Mouse (Mus musculus) neural tube, embryonic 15.5 days (tissue): ENCODE measurements around the gene Sf3b4. TPM values are rescaled to one million over a fixed set of nuclear protein-coding genes. Genes with fewer than 3 reads are reported as not detected.

Experiments
- ATAC-seq: fragments of 200-750 bp; cut with Nextera tagmentation; 2 replicates; pipeline ENCODE4 v1.8.0; 2017; ENCODE audit warnings: mild to moderate bottlenecking, moderate TSS enrichment, moderate library complexity; ENCODE audit not compliant: low FRiP score
- H3K27ac ChIP-seq: fragments of 300-500 bp; sonication (generic); replicated peaks from 2 replicates; pipeline ENCODE4 v1.5.1; 2015; ENCODE audit warnings: mild to moderate bottlenecking, inconsistent platforms
- H3K27me3 ChIP-seq: fragments of 300-500 bp; sonication (generic); replicated peaks from 2 replicates; pipeline ENCODE4 v1.6.1; 2015; ENCODE audit warnings: inconsistent platforms
- H3K36me3 ChIP-seq: fragments of 300-500 bp; sonication (generic); 2 replicates; pipeline ENCODE4 v1.6.1; 2015; ENCODE audit warnings: inconsistent platforms
- H3K4me1 ChIP-seq: fragments of 300-500 bp; sonication (generic); 2 replicates; pipeline ENCODE4 v1.6.1; 2015; ENCODE audit warnings: inconsistent platforms
- H3K4me2 ChIP-seq: fragments of 300-500 bp; sonication (generic); 2 replicates; pipeline ENCODE4 v1.6.1; 2015; ENCODE audit warnings: inconsistent platforms, mild to moderate bottlenecking, moderate library complexity
- H3K4me3 ChIP-seq: fragments of 300-500 bp; sonication (generic); replicated peaks from 2 replicates; pipeline ENCODE4 v1.5.1; 2015; ENCODE audit warnings: mild to moderate bottlenecking, inconsistent platforms
- H3K9ac ChIP-seq: fragments of 300-500 bp; sonication (generic); replicated peaks from 2 replicates; pipeline ENCODE4 v1.6.1; 2015; ENCODE audit warnings: mild to moderate bottlenecking, inconsistent platforms
- H3K9me3 ChIP-seq: fragments of 300-500 bp; sonication (generic); replicated peaks from 2 replicates; pipeline ENCODE4 v1.6.1; 2016; ENCODE audit warnings: inconsistent platforms
- WGBS: fragments of 180-500 bp; shearing (Covaris S2); methylation state at CpG from one replicate; pipeline ENCODE4 v1.1.7; 2015; ENCODE audit warnings: mixed read lengths; 5-methylcytosine and 5-hydroxymethylcytosine counted together
- polyA plus RNA-seq: library from polyadenylated mRNA; unstranded; fragments of >200 nt; fragmentation: Nextera tagmentation; extraction: Ambion mirVana; gene quantifications from 2 replicates; pipeline ENCODE4 v1.2.1, GENCODE M21; 2015

The Sf3b4 gene
- polyA plus RNA-seq, 1 experiment from 2014 or later = 127 TPM

DNA sequence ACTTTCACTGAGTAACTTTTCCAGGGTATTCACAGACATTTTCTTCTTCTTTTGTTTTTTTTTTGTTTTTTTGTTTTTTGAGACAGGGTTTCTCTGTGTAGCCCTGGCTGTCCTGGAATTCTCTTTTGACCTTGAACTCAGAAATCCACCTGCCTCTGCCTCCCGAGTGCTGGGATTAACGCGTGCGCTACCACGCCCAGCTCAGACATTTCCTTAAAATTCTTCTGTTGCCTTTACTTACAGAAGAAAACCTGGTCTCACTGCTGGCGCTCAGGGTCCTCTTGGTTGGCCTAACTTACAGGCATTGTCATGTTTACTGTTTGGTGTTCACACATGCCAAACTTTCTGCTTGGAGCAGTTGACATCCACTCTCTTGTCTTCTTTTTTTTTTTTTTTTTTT is 3.1 kb downstream of the Sf3b4 start:
- no peaks in the 10 kb centered on the region for H3K27me3 ChIP-seq
- 98% methylated on average over 6 of the region's 6 CpGs for WGBS
- H3K36me3 ChIP-seq = peaks cover 46% of the 10 kb centered on the region
- H3K4me1 ChIP-seq = peaks cover 46% of the 10 kb centered on the region
- H3K4me2 ChIP-seq = no peak overlapping the region
- no peak for ATAC-seq
- no peak overlapping the region for H3K4me3 ChIP-seq
- no peaks in the 10 kb centered on the region for H3K9me3 ChIP-seq
- H3K27ac ChIP-seq = no peak overlapping the region
- no peak overlapping the region for H3K9ac ChIP-seq

DNA sequence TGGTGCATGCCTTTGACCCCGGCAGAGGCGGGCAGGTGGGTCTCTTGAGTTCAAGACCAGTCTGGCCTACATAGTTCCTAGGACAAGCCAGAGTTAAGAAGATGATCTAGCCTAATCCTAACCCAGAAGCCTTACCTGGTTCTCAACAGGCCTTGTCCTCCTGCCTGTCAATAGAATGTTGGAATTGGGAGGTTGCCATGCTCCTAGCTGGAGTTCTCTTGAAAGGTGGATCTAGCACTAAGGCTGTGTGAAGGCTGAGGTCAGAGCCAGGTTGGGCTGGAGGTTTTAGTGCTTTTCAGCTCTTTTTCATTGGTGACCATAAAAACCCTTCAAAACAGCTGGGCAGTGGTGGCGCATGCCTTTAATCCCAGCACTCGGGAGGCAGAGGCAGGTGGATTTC is 6.3 kb downstream of the Sf3b4 start:
- no peaks in the 10 kb centered on the region for H3K27me3 ChIP-seq
- peaks cover 48% of the 10 kb centered on the region for H3K4me1 ChIP-seq
- H3K27ac ChIP-seq = no peak overlapping the region
- 94% methylated on average over 4 of the region's 4 CpGs for WGBS
- no peaks in the 10 kb centered on the region for H3K9me3 ChIP-seq
- ATAC-seq = no peak
- peaks cover 46% of the 10 kb centered on the region for H3K36me3 ChIP-seq
- H3K9ac ChIP-seq = no peak overlapping the region
- H3K4me3 ChIP-seq = no peak overlapping the region
- no peak overlapping the region for H3K4me2 ChIP-seq

GRCm38 (mm10) chr3:96178902-96179301 is 6.8 kb downstream of the Sf3b4 start:
- no peak for ATAC-seq
- no peak overlapping the region for H3K4me2 ChIP-seq
- no peak overlapping the region for H3K4me3 ChIP-seq
- no peak overlapping the region for H3K27ac ChIP-seq
- no peaks in the 10 kb centered on the region for H3K9me3 ChIP-seq
- 86% methylated on average over 2 of the region's 2 CpGs for WGBS
- no peaks in the 10 kb centered on the region for H3K27me3 ChIP-seq
- H3K36me3 ChIP-seq = peaks cover 45% of the 10 kb centered on the region
- peaks cover 47% of the 10 kb centered on the region for H3K4me1 ChIP-seq
- H3K9ac ChIP-seq = no peak overlapping the region

GRCm38 (mm10) chr3:96179531-96179930 is 7.4 kb downstream of the Sf3b4 start:
- Histone ChIP-seq H3K9ac (no peak overlapping the region), H3K4me3 (no peak overlapping the region), H3K9me3 (no peaks in the 10 kb centered on the region), H3K27me3 (no peaks in the 10 kb centered on the region), H3K36me3 (peaks cover 39% of the 10 kb centered on the region), H3K27ac (no peak overlapping the region), H3K4me2 (no peak overlapping the region), H3K4me1 (peaks cover 42% of the 10 kb centered on the region)
- no peak for ATAC-seq
- WGBS = 60% methylated on average over 4 of the region's 4 CpGs

DNA sequence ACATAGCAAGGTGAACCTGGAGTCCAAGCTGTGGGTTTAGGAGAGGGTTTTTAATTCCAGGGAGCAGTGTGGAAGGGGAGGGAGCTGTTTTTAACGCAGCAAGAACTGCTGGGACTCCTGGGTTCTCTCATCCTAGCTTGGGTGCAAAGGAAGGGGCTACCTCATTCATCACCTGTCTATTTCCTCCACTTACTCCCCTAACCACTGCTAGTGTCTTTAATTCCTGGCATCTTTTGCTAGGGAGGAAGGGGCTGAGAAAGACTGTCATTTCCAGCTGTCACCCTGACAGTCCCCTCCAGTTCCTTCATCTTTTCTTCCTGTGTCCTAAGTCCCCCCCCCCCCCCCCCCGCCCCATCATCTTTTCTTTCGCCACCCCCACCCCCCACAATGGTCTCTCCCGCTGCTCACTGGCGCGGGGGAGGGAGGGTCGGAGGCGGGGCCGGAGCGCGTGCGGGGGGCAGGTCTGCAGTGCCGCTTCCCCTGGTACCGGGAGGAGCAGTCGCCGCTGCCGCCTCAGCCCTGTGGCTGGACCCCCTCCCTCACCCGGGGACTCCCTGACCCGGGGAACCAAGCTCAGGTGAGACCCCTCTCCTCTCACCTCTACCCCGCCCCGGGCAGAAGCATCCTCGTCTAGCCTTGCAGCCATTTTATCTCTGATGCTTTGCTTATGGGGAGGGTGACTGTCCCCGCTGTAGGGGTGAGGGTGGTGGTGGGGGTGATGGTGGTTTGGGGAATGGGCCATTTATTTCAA is 8.8 kb downstream of the Sf3b4 start, which contains the start of gene Sv2a:
Gene Sv2a, plus strand, starts transcription at position 425 of the 751 bp plus-strand sequence.
- peak; percentile 82 for ATAC-seq
- Histone ChIP-seq H3K4me2 (peak within 1 kb of the TSS; percentile 65), H3K27ac (peak within 1 kb of the TSS; percentile 91), H3K36me3 (peaks cover 38% of the 10 kb centered on the region), H3K4me3 (peak within 1 kb of the TSS; percentile 62), H3K9ac (peak within 1 kb of the TSS; percentile 83), H3K27me3 (no peaks in the 10 kb centered on the region), H3K9me3 (no peaks in the 10 kb centered on the region), H3K4me1 (peaks cover 40% of the 10 kb centered on the region)
- WGBS = under 1% methylated on average over 20 of the region's 23 CpGs

DNA sequence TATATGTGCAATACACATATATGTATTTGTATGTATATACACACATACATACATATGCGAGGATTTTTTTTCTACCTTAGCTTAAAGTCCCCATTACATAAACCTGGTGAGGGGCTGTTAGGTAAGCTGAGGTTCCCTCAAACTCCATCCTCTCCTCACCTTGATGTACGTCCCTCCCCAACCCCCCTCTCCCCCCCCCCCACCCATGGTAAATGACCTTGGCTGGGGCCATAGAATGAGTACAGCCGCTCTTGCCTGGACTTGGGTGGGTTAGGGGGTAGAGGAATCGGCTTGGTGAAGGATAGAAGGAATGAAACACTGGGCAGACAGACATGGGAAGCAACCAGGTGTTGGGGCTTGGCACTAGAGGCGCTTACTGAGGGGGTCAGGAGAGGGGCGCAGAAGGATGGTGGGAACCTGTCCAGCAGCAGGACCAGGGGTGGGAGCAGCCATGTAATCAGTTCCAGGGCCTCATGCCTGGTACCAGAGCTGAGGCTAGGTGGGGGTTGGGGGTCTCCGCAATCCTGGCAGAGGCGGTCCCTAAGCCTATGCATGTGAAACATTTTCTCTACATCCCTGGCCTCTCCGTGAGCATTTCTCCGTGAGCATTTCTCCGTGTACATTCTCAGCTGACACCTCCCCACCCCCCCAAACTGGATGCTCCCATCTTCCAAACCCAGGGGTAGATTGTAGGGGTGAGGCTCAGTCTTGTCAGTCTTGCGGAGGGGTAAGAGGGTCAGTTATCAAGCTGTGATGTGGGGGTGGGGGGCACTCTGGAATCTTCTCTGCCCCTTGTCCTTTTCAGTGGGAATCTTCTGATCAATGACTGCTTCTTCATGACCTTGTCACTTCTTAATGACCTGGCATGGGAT is 9.6 kb downstream of the Sf3b4 start:
- ATAC-seq = peak; percentile 58
- Histone ChIP-seq H3K9ac (peak overlapping the region; percentile 83), H3K36me3 (peaks cover 35% of the 10 kb centered on the region), H3K27me3 (no peaks in the 10 kb centered on the region), H3K27ac (peak overlapping the region; percentile 91), H3K4me2 (peak overlapping the region; percentile 65), H3K4me3 (peak overlapping the region; percentile 62), H3K4me1 (peaks cover 36% of the 10 kb centered on the region), H3K9me3 (no peaks in the 10 kb centered on the region)
- 27% methylated on average over 12 of the region's 12 CpGs for WGBS

DNA sequence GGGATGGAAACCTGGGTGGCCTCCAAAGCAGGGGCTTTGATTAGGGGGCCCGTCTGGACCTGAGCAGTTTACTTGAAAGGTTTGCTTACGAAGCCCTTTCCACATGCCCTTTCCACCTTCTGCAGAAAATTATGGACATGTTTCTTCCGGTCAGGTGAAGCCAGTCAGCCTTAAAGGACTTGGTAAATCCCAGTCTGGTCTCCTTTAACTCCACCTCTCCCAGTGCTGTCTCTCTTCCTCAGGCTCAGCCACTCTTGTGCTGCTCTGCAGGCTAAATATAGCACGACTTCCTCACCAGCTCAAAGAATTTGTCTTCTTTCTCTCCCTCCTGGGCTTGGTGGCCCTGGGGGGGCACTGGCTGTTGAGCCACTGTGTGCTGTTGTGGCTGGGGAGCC is 10.2 kb downstream of the Sf3b4 start:
- no peaks in the 10 kb centered on the region for H3K27me3 ChIP-seq
- H3K9ac ChIP-seq = peak overlapping the region; percentile 83
- WGBS = 26% methylated on average over 4 of the region's 4 CpGs
- H3K27ac ChIP-seq = peak overlapping the region; percentile 91
- H3K4me3 ChIP-seq = peak overlapping the region; percentile 62
- no peaks in the 10 kb centered on the region for H3K9me3 ChIP-seq
- peaks cover 36% of the 10 kb centered on the region for H3K4me1 ChIP-seq
- H3K36me3 ChIP-seq = peaks cover 39% of the 10 kb centered on the region
- ATAC-seq = no peak
- peak overlapping the region; percentile 65 for H3K4me2 ChIP-seq

DNA sequence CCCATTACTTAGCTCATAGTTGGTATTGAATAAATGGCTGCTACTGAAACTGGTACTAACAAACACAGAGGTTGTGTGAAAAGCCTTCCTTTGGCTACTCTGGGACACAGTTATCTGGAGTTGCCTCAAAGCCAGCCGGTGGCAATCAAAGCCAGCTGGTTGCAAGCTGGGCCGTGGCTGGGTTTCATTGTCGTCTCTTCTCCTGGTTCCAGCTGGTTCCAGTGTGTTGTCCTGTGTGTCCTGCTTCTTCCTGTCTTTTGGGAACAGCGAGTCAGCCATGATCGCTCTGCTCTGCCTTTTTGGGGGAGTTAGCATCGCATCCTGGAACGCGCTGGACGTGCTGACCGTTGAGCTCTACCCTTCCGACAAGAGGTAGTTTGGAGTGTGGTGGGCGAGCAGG is 20.8 kb downstream of the Sf3b4 start:
- no peaks in the 10 kb centered on the region for H3K27me3 ChIP-seq
- WGBS = 68% methylated on average over 12 of the region's 12 CpGs
- peaks cover 12% of the 10 kb centered on the region for H3K4me1 ChIP-seq
- H3K27ac ChIP-seq = no peak overlapping the region
- H3K36me3 ChIP-seq = peaks cover 73% of the 10 kb centered on the region
- no peaks in the 10 kb centered on the region for H3K9me3 ChIP-seq
- no peak overlapping the region for H3K4me3 ChIP-seq
- ATAC-seq = no peak
- H3K9ac ChIP-seq = no peak overlapping the region
- no peak overlapping the region for H3K4me2 ChIP-seq

GRCm38 (mm10) chr3:96194966-96195365 is 22.8 kb downstream of the Sf3b4 start:
- Histone ChIP-seq H3K36me3 (peaks cover 55% of the 10 kb centered on the region), H3K27me3 (no peaks in the 10 kb centered on the region; the same call in 1 of the 2 replicates), H3K27ac (no peak overlapping the region), H3K4me2 (no peak overlapping the region), H3K4me3 (no peak overlapping the region), H3K9me3 (no peaks in the 10 kb centered on the region), H3K9ac (no peak overlapping the region), H3K4me1 (peaks cover 16% of the 10 kb centered on the region)
- 88% methylated on average over 10 of the region's 10 CpGs for WGBS
- no peak for ATAC-seq

DNA sequence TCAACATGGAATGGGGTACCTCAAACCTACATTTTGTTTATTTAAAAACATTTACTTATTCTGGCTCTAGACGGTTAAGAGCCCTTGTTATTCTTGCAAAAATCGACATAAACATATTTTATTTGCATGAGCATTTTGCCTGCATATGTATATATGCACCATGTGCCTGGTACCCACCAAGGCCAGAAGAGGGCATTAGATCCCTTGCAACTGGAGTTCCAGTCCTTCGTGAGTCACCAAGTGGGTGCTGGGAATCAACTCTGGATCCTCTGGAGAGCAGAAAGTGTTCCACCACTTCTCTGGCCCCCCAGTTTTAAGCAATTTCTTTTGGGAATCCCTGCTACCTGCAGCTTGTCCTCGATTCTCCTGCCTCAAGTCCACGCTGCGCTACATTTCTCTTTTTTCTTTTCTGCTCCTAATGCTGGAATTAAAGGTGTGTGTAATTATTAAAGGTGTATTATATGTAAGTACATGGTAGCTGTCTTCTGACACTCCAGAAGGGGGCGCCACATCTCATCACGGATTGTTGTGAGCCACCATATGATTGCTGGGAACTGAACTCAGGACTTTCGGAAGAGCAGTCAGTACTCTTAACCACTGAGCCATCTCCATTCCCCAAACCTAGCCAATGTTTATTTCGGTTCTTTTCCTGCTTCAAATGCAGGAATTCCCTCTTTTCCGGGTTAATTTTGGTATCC is 23.6 kb downstream of the Sf3b4 start:
- no peak overlapping the region for H3K27ac ChIP-seq
- 93% methylated on average over 11 of the region's 11 CpGs for whole genome bisulfite sequencing
- ATAC-seq = no peak
- peaks cover 47% of the 10 kb centered on the region for H3K36me3 ChIP-seq
- H3K9me3 ChIP-seq = no peaks in the 10 kb centered on the region
- no peak overlapping the region; the same call in 1 of the 2 replicates for H3K9ac ChIP-seq
- H3K4me1 ChIP-seq = peaks cover 16% of the 10 kb centered on the region
- H3K27me3 ChIP-seq = no peaks in the 10 kb centered on the region; the same call in 1 of the 2 replicates
- H3K4me2 ChIP-seq = peak overlapping the region; percentile 99
- peak overlapping the region; percentile 77; the same call in 1 of the 2 replicates for H3K4me3 ChIP-seq

DNA sequence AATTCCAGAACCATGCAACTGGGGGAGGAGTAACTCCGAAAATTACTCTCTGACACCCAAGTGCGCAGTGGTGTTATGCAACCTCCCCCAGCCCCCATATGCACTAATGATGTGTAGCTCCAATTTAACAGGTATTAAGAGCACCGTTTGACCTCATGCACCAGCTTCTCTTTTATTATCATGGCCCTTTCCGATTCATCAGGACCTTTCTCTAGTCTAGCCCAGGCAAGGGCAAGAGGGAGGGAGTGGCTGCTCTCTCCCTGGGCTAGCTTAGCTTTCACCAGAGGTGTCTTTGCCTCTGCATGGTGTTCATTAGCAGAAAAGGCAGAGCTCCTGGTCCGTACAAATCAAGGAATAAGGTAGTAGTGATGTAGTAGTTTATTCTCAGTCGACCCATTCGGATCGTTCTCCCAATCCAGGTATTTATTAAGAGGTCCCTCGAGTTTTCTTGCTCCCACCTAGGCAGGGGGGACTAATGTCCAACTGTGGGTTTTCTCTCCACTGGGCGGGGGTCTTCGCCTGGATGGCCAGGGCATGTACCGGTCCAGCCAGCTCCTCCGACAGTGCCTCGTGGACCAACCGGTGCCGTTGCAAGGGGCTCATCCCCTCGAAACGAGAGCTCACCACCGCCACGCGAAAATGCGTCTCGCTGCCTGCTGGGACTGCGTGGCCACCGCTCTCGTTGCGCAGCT is 24.5 kb downstream of the Sf3b4 start:
- WGBS = 15% methylated on average over 27 of the region's 27 CpGs
- H3K27ac ChIP-seq = peak overlapping the region; percentile 99
- peak; percentile 42 for ATAC-seq
- H3K9ac ChIP-seq = peak overlapping the region; percentile 98
- H3K4me1 ChIP-seq = peaks cover 16% of the 10 kb centered on the region
- H3K4me2 ChIP-seq = peak overlapping the region; percentile 99
- H3K27me3 ChIP-seq = no peaks in the 10 kb centered on the region; the same call in 1 of the 2 replicates
- peaks cover 39% of the 10 kb centered on the region for H3K36me3 ChIP-seq
- peak overlapping the region; percentile 77 for H3K4me3 ChIP-seq
- H3K9me3 ChIP-seq = no peaks in the 10 kb centered on the region
